Mouse (Mus musculus) frontal cortex, postnatal 14 days (tissue): ENCODE measurements around the gene Fam129a.
"Not testable (repeated sequence)": the region's sequence is repeated elsewhere in the genome, so short reads cannot be mapped to it uniquely, and the experiment has no call there.

Experiments
- DNase-seq, 2 experiments: peaks; one replicate each; pipeline ENCODE4 v3.0.0; 2022; ENCODE audit warnings: low spot score in 2 of 2

Gene Fam129a

GRCm38 (mm10) chr1:151584182-151584471 lies 13.1 kb downstream of the Fam129a start:
- DNase-seq, result no peak

- no peak for DNase-seq
These were observed 13.7 kb downstream of the Fam129a start for GRCm38 (mm10) chr1:151584565-151585216.

- no peak for DNase-seq
These were observed 14.7 kb downstream of the Fam129a start for GRCm38 (mm10) chr1:151585647-151586046.

- DNase-seq, result no peak
These were observed 21.4 kb downstream of the Fam129a start for GRCm38 (mm10) chr1:151592085-151593017.

GRCm38 (mm10) chr1:151594906-151595305 lies 23.9 kb downstream of the Fam129a start:
- no peak for DNase-seq

- no peak for DNase-seq
These were observed 24.8 kb downstream of the Fam129a start for GRCm38 (mm10) chr1:151595600-151596299.

- no peak for DNase-seq
These were observed 25.6 kb downstream of the Fam129a start for GRCm38 (mm10) chr1:151596562-151596961.

GRCm38 (mm10) chr1:151597677-151598297 lies 26.8 kb downstream of the Fam129a start:
- no peak for DNase-seq

GRCm38 (mm10) chr1:151598876-151599275 lies 27.9 kb downstream of the Fam129a start:
- no peak for DNase-seq

GRCm38 (mm10) chr1:151604328-151604727 lies 33.3 kb downstream of the Fam129a start:
- DNase-seq, result no peak

GRCm38 (mm10) chr1:151607957-151608356 lies 37.0 kb downstream of the Fam129a start:
- DNase-seq, result not testable (repeated sequence)

- no peak for DNase-seq
These were observed 39.6 kb downstream of the Fam129a start for GRCm38 (mm10) chr1:151610621-151611020.

- no peak for DNase-seq
These were observed 43.4 kb downstream of the Fam129a start for GRCm38 (mm10) chr1:151614320-151614935.

GRCm38 (mm10) chr1:151615625-151616024 lies 44.6 kb downstream of the Fam129a start:
- DNase-seq, result no peak

- DNase-seq, result peak in 1 of 2 experiments; percentile 8
These were observed 45.7 kb downstream of the Fam129a start for GRCm38 (mm10) chr1:151616555-151617205.

- no peak for DNase-seq
These were observed 47.3 kb downstream of the Fam129a start for GRCm38 (mm10) chr1:151618251-151618650.

- no peak for DNase-seq
These were observed 48.3 kb downstream of the Fam129a start for GRCm38 (mm10) chr1:151619281-151619711.

- DNase-seq, result no peak
These were observed 49.7 kb downstream of the Fam129a start for GRCm38 (mm10) chr1:151620730-151621129.

- no peak for DNase-seq
These were observed 53.6 kb downstream of the Fam129a start for GRCm38 (mm10) chr1:151624442-151625226.

- DNase-seq, result no peak
These were observed 54.3 kb downstream of the Fam129a start for GRCm38 (mm10) chr1:151625260-151625659.
